Mouse (Mus musculus): ENCODE measurements at regions not wholly inside any gene's neighbourhood (a gene's known extent, or its start where the extent isn't known, plus 50 kb on each side); places are given as distances from the start of the nearest gene placed in this dataset.

GRCm38 (mm10) chr2:159708141-159708540 is 625.8 kb downstream of the Gm826 start:
- DNase-seq, result no peak

- DNase-seq, result no peak
Measured at GRCm38 (mm10) chr2:159714633-159715032, 619.3 kb downstream of the Gm826 start.

- no peak for DNase-seq
Measured at GRCm38 (mm10) chr2:159718738-159719137, 615.2 kb downstream of the Gm826 start.

- DNase-seq, result no peak
Measured at GRCm38 (mm10) chr2:159725158-159726076, 608.5 kb downstream of the Gm826 start.

- no peak for DNase-seq
Measured at GRCm38 (mm10) chr2:159729301-159729700, 604.7 kb downstream of the Gm826 start.

DNA sequence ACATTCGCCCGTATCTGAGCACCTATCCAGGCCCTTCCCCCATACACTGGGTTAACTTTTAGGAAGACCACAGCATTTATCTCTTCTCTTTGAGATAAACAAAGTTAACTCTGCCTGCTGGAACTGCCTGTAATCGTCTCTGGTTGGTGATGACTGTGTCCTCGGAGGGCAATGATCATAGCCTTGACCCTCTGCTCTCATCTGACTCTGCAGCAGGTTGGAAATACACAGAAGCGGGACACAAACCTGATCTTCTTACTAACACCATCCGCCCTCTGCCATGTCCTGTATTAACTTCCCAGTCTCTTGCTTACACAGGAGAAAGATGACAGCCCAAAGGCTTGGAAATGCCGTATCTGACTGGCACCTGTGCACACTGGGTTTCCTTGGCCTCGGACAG is 603.7 kb downstream of the Gm826 start:
- DNase-seq, result no peak

- no peak for DNase-seq
Measured at GRCm38 (mm10) chr2:159731305-159731704, 602.7 kb downstream of the Gm826 start.

DNA sequence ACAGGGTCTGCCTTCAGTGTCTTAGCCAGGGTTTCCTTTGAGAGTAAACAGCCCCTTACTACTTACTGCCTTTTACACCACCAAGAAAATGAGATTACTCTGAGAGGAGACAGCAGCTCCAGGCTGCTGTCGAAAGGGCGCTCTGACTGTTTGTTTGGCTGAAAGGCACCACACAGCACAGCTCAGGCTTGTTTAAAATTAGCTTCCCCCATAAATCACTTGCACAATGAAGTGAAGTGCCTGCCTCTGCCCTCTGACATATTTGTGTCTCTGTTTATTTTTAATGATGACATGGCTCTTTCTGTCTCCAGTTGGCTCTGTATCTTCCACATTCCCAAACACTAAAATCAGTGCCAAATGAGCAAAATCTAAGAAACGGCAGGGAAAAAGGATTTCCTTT is 601.5 kb downstream of the Gm826 start:
- DNase-seq, result no peak

DNA sequence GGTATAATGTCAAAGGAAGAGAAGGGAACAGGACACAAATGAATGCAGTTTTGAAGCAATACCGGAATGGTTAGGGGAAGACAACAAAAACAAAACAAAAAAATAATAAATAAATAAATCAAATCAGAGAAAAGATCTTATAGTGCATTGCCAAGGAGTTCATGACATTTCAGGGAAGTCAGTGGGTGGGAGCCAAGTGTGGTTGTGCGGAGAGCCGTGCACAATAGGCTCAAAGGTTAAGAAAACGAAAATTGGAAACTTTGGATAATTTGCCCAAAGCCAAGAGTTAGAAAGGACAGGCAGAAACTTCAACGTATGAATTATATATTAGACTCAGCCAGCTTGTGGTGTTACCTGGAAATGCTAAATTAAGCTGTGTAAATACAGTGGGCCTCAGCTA is 599.4 kb downstream of the Gm826 start:
- no peak for DNase-seq

- DNase-seq, result no peak
Measured at GRCm38 (mm10) chr2:159755541-159756011, 578.4 kb downstream of the Gm826 start.

DNA sequence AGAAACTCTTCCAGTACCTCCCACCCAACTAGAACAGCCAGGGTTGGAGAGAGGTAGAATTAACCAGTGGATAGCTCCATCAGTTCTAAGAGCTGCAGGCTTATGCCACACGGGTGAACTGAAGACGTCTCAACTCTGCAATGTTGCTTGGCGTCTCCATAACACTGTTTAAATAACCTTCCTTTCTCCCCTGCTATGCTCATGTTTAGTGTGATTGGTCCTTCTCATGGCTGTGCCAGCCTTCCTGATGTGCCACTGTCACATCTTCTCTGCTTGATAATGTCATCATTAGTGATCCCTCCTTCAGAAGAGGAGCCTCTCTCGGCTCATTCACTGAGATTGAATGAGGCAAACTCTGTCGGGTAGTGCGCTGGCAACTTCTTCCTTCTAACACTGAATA is 573.2 kb downstream of the Gm826 start:
- DNase-seq, result no peak

GRCm38 (mm10) chr2:159763115-159763514 is 570.8 kb downstream of the Gm826 start:
- no peak for DNase-seq

All from right cerebral cortex, postnatal 14 days (tissue).